Mouse (Mus musculus): ENCODE data around the gene Pik3c2g.

DNA sequence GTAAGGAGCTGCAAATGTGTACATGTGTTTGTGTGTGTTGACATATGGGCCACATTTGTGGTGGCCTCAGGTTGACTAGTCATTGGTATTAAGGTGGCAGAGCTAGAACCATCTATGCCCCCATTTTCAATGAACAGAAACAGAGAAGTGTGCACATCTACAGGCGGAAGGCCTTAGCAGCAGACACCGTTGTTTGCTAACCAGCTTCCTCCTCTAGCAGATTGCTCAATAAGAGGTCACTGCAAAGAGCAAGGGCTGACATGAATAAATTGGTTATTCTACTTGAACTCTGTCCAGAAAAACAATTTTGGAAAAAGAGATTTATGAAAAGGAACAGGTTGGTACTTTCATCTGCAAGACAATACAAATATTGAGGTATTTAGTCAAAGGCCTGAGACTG lies 295.1 kb downstream of the Pik3c2g start:
- TF ChIP-seq SMC3 (IDR thresholded peaks at IDR 0.05; ENCODE audit: low read depth, low read length) (no peak), CTCF (IDR thresholded peaks at IDR 0.05 in 2 of 3, conservative IDR thresholded peaks at IDR 0.05 in 1 of 3; ENCODE audit: control insufficient read depth in 1 of 3, insufficient read depth in 1 of 3, low read depth in 2 of 3, low read length in 3 of 3, poor library complexity in 1 of 3, severe bottlenecking in 1 of 3) (no peak), ZC3H11A (IDR thresholded peaks at IDR 0.05; ENCODE audit: low read depth, low read length) (no peak), POLR2A (IDR thresholded peaks at IDR 0.05; ENCODE audit: control insufficient read depth in 1 of 2, insufficient read depth in 1 of 2, low read depth in 1 of 2, low read length in 2 of 2, poor library complexity in 1 of 2) (no peak)

Data from MEL (cell line).